In genomic region chr15:80318543-80319255, GRCm38 (mm10) we compare ENCODE assay signal across 14 mouse cellular contexts. TPM values are rescaled to one million over a fixed set of nuclear protein-coding genes. Genes with fewer than 3 reads are reported as not detected.
DNase-seq lines count a peak whose midpoint lies in the region; ATAC-seq lines count a peak whose summit lies in the region.
"Had no signal": no experiment of that assay in that cellular context is flagged by ENCODE, and none has a peak within 500 bp of the region (broad histone marks: within the 10 kb centered on the region; RNA-seq: fewer than 3 reads in every experiment).

No protein-coding gene starts in this region.

- H3K4me2 ChIP-seq in forebrain, embryonic 11.5 days (ENCODE audit: low read depth, low read length, severe bottlenecking), result no peak overlapping the region
- peak overlapping the region; percentile 22; the same call in 1 of the 2 replicates for H3K4me2 ChIP-seq in limb, embryonic 11.5 days (ENCODE audit: low read depth, severe bottlenecking)
- H3K4me2 ChIP-seq in heart, embryonic 12.5 days, result no peak overlapping the region
- H3K4me2 ChIP-seq: heart, embryonic 13.5 days; neural tube, embryonic 13.5 days had no signal

- no peaks in the 10 kb centered on the region for H3K36me3 ChIP-seq in forebrain, embryonic 11.5 days (ENCODE audit: control insufficient read depth, insufficient read depth, low read length)
- no peaks in the 10 kb centered on the region for H3K36me3 ChIP-seq in limb, embryonic 11.5 days (ENCODE audit: control insufficient read depth, insufficient read depth, low read length)
- no peaks in the 10 kb centered on the region for H3K36me3 ChIP-seq in heart, embryonic 12.5 days
- H3K36me3 ChIP-seq: heart, embryonic 13.5 days; neural tube, embryonic 13.5 days had no signal

- WGBS in forebrain, embryonic 11.5 days, result 14% methylated on average over 11 of the region's 11 CpGs
- 3% methylated on average over 11 of the region's 11 CpGs for WGBS in limb, embryonic 11.5 days
- WGBS in heart, embryonic 12.5 days, result 27% methylated on average over 11 of the region's 11 CpGs

- DNase-seq in cerebellum, postnatal 10 days, result peak; percentile 36 to 40
- DNase-seq in cerebellum, adult 18-20 months, result no peak
- DNase-seq in 416B (ENCODE audit: low read depth), result peak; percentile 10
- DNase-seq in forebrain, embryonic 11.5 days (ENCODE audit: low spot score), result peak; percentile 66
- DNase-seq in limb, embryonic 11.5 days (ENCODE audit: low spot score), result peak; percentile 58
- no peak for DNase-seq in frontal cortex, adult 2 months (ENCODE audit: extremely low spot score in 1 of 2, low spot score in 1 of 2)
- DNase-seq in right cerebral cortex, adult 18-20 months, result no peak
- DNase-seq: cerebellum, postnatal 36 days; left cerebral cortex, postnatal 4 days had no signal

- H3K4me3 ChIP-seq in forebrain, embryonic 11.5 days (ENCODE audit: low read depth, low read length), result no peak overlapping the region
- no peak overlapping the region for H3K4me3 ChIP-seq in limb, embryonic 11.5 days (ENCODE audit: low read depth, low read length)
- no peak overlapping the region for H3K4me3 ChIP-seq in heart, embryonic 12.5 days
- H3K4me3 ChIP-seq: heart, embryonic 13.5 days; neural tube, embryonic 13.5 days had no signal

- no peaks in the 10 kb centered on the region for H3K27me3 ChIP-seq in forebrain, embryonic 11.5 days (ENCODE audit: control insufficient read depth, insufficient read depth, low read length)
- no peaks in the 10 kb centered on the region for H3K27me3 ChIP-seq in limb, embryonic 11.5 days (ENCODE audit: control insufficient read depth, insufficient read depth, low read length)
- peaks cover 28% of the 10 kb centered on the region for H3K27me3 ChIP-seq in heart, embryonic 12.5 days (replicated peaks)

- H3K9ac ChIP-seq in forebrain, embryonic 11.5 days (ENCODE audit: low read length), result no peak overlapping the region
- H3K9ac ChIP-seq in limb, embryonic 11.5 days (ENCODE audit: low read length), result no peak overlapping the region
- H3K9ac ChIP-seq in heart, embryonic 12.5 days, result no peak overlapping the region
- H3K9ac ChIP-seq: heart, embryonic 13.5 days; neural tube, embryonic 13.5 days had no signal

- H3K27ac ChIP-seq in forebrain, embryonic 11.5 days (ENCODE audit: low read depth, low read length), result no peak overlapping the region
- H3K27ac ChIP-seq in limb, embryonic 11.5 days (replicated peaks; ENCODE audit: low read depth, low read length), result peak overlapping the region; percentile 51
- H3K27ac ChIP-seq in heart, embryonic 12.5 days (ENCODE audit: poor library complexity, severe bottlenecking), result no peak overlapping the region
- H3K27ac ChIP-seq: heart, embryonic 13.5 days; neural tube, embryonic 13.5 days had no signal

- no peaks in the 10 kb centered on the region for H3K9me3 ChIP-seq in forebrain, embryonic 11.5 days (ENCODE audit: control insufficient read depth, low read length)
- H3K9me3 ChIP-seq in limb, embryonic 11.5 days (ENCODE audit: control insufficient read depth, low read length), result no peaks in the 10 kb centered on the region
- H3K9me3 ChIP-seq in heart, embryonic 12.5 days (replicated peaks), result peaks cover 3% of the 10 kb centered on the region; the same call in 1 of the 2 replicates
- H3K9me3 ChIP-seq: heart, embryonic 13.5 days; neural tube, embryonic 13.5 days had no signal

- ATAC-seq in forebrain, embryonic 11.5 days (replicated peaks; ENCODE audit: low FRiP score), result peak; percentile 42; the same call in 1 of the 2 replicates
- no peak for ATAC-seq in limb, embryonic 11.5 days (ENCODE audit: insufficient number of reproducible peaks, low FRiP score, low TSS enrichment, low read depth)
- no peak for ATAC-seq in heart, embryonic 12.5 days (ENCODE audit: insufficient number of reproducible peaks, low FRiP score)
- ATAC-seq: lung, postnatal 0 days; Patski had no signal

- H3K4me1 ChIP-seq in forebrain, embryonic 11.5 days (replicated peaks; ENCODE audit: control insufficient read depth, insufficient read depth, low read length), result peaks cover 5% of the 10 kb centered on the region; the same call in 1 of the 2 replicates
- H3K4me1 ChIP-seq in limb, embryonic 11.5 days (ENCODE audit: control insufficient read depth, insufficient read depth, low read length), result peaks cover 11% of the 10 kb centered on the region
- peaks cover 7% of the 10 kb centered on the region for H3K4me1 ChIP-seq in heart, embryonic 12.5 days (replicated peaks)
- H3K4me1 ChIP-seq: heart, embryonic 13.5 days had no signal

RNA-seq across cellular contexts. Expression of gene Cacna1i, which starts 31.7 kb away (rescaled TPM):
- polyA plus RNA-seq in forebrain, embryonic 11.5 days (2014; fragmentation: Nextera tagmentation; extraction: Ambion mirVana), result 0.12 and 0.17 TPM in 2 replicates
- polyA plus RNA-seq in limb, embryonic 11.5 days (2014; fragmentation: Nextera tagmentation; extraction: Ambion mirVana), result 0.01 TPM in 1 of 2 replicates, not detected in the other
- polyA plus RNA-seq in frontal cortex, adult 2 months (2012; rRNA removed), result 35.7 and 40.9 TPM in 2 replicates
- polyA plus RNA-seq in heart, embryonic 12.5 days (2016; fragmentation: Nextera tagmentation; extraction: Ambion mirVana), result not detected in 2 replicates
- polyA plus RNA-seq: heart, embryonic 13.5 days; lung, postnatal 0 days had no signal

RNA-seq across cellular contexts. Expression of gene Rps19bp1, which starts 54.6 kb away (rescaled TPM):
- 69.1 and 69.4 TPM in 2 replicates for polyA plus RNA-seq in forebrain, embryonic 11.5 days (2014; fragmentation: Nextera tagmentation; extraction: Ambion mirVana)
- 74.7 and 79.0 TPM in 2 replicates for polyA plus RNA-seq in limb, embryonic 11.5 days (2014; fragmentation: Nextera tagmentation; extraction: Ambion mirVana)
- 46.5 and 47.8 TPM in 2 replicates for polyA plus RNA-seq in frontal cortex, adult 2 months (2012; rRNA removed)
- 37.9 and 42.4 TPM in 2 replicates for polyA plus RNA-seq in heart, embryonic 12.5 days (2016; fragmentation: Nextera tagmentation; extraction: Ambion mirVana)

Comparison
In these comparisons a context has a peak if more than half of its experiments do, and no peak if none do; other contexts are left out.
1. DNase-seq: peak in cerebellum, postnatal 10 days (2 of 2), 416B (single experiment), forebrain, embryonic 11.5 days (single experiment) and limb, embryonic 11.5 days (single experiment); none in cerebellum, adult 18-20 months (0 of 2), frontal cortex, adult 2 months (0 of 2) and right cerebral cortex, adult 18-20 months (single experiment).
2. RNA of gene Cacna1i, which starts 31.7 kb away (polyA plus RNA-seq): 35.7 to 40.9 TPM in frontal cortex, adult 2 months; 0.12 to 0.17 TPM in forebrain, embryonic 11.5 days, 0.01 TPM in limb, embryonic 11.5 days and not detected in heart, embryonic 12.5 days; every median in the first group is over 10 times any median in the second.